Mouse (Mus musculus): ENCODE results near the gene Hfe2. TPM values are rescaled to one million over a fixed set of nuclear protein-coding genes. Genes with fewer than 3 reads are reported as not detected.

Gene Hfe2
- polyA plus RNA-seq, 1 experiment from 2014 or later: 0.37 TPM

DNA sequence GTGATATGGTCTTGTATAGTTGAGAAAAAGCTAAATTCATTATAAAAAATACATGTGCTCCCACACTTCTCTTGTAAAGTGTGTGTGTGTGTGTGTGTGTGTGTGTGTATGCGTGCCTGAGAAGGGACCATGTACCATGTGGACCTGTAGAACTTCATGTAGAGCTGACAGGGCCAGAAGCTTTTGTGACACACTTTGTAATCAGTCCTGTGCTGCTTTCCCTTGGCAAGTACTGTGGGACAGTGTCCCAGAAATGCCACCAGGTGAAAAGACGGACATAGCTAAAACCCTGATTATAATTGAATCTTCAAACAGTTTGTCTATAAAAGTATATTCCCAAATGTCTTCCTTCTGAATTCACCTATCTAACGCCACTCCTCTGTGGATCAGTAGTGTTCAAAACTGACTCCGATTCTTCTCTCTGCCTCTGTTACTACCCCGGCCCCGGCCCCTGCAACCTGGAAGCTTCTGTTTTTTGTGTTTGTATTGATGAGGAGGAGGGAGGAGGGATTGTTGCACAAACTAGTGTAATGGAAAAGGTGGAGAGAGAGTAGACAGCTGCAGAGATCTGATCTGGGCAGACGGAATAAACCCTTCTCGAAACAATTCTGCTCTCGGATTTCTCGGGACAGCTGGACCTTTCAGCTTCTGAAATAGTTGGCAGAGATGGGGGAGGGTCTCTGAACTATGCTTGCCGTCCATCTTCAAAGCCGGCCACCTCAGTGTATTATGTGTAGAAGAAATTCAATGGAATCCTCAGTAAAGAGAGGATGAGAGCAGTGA is 753 bp upstream of the Hfe2 start:
- no peak overlapping the region for H3K4me3 ChIP-seq (ENCODE audit: low read length)
- 62% methylated on average over 12 of the region's 12 CpGs for WGBS
- no peaks in the 10 kb centered on the region for H3K36me3 ChIP-seq (ENCODE audit: insufficient read depth, low read length)
- no peak for ATAC-seq (ENCODE audit: low FRiP score, low TSS enrichment)
- H3K4me1 ChIP-seq (ENCODE audit: insufficient read depth, low read length): peaks cover 5% of the 10 kb centered on the region; the same call in 1 of the 2 replicates
- H3K9ac ChIP-seq (replicated peaks; ENCODE audit: low read length): no peak overlapping the region
- H3K27ac ChIP-seq (ENCODE audit: low read length): no peak overlapping the region
- no peaks in the 10 kb centered on the region for H3K9me3 ChIP-seq (ENCODE audit: low read length)
- H3K4me2 ChIP-seq (replicated peaks; ENCODE audit: low read depth, low read length): no peak overlapping the region
- H3K27me3 ChIP-seq (ENCODE audit: insufficient read depth, low read length): peaks cover 36% of the 10 kb centered on the region

DNA sequence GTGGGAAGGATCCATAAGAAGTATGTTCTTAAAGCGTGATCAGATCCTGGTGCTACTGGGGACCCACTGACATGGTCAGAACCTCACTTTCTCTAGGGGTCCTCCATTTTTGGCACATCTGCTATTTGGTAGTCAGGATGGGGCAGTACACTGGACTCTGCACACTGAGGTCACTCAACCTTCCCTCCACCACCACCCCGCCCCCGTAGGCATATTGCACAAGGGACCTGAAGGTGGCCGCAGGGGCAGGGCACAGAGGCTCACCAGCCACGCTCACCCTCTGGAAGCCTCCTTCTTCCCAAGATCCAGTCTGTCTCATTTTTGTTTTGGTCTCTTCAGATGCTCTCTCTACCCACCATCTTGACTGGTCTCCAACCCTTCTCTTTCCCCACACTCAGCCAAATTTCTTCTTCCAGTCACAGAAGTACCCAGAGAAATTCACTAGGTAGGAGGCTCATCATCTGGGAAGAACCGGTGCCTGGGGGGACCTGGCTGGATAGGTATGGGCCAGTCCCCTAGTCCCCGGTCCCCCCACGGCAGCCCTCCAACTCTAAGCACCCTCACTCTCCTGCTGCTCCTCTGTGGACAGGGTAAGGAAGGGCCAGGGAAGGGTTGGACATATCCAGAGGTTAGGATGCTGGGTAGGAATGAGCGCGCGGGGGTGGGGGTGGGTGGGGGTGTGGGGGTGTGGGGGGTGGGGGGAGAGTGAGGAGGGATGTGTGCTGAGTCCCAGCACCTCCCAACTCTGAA is 1.2 kb downstream of the Hfe2 start:
- Histone ChIP-seq H3K4me3 (ENCODE audit: low read length) (no peak overlapping the region), H3K4me1 (ENCODE audit: insufficient read depth, low read length) (peaks cover 5% of the 10 kb centered on the region; the same call in 1 of the 2 replicates), H3K4me2 (replicated peaks; ENCODE audit: low read depth, low read length) (no peak overlapping the region; the same call in 1 of the 2 replicates), H3K9me3 (ENCODE audit: low read length) (no peaks in the 10 kb centered on the region), H3K27me3 (ENCODE audit: insufficient read depth, low read length) (peaks cover 40% of the 10 kb centered on the region), H3K27ac (ENCODE audit: low read length) (no peak overlapping the region), H3K9ac (replicated peaks; ENCODE audit: low read length) (no peak overlapping the region), H3K36me3 (ENCODE audit: insufficient read depth, low read length) (no peaks in the 10 kb centered on the region)
- ATAC-seq (ENCODE audit: low FRiP score, low TSS enrichment): 0 out of 2 replicates have a peak, but pooled peaks have one; percentile 49
- WGBS: 70% methylated on average over 11 of the region's 11 CpGs

DNA sequence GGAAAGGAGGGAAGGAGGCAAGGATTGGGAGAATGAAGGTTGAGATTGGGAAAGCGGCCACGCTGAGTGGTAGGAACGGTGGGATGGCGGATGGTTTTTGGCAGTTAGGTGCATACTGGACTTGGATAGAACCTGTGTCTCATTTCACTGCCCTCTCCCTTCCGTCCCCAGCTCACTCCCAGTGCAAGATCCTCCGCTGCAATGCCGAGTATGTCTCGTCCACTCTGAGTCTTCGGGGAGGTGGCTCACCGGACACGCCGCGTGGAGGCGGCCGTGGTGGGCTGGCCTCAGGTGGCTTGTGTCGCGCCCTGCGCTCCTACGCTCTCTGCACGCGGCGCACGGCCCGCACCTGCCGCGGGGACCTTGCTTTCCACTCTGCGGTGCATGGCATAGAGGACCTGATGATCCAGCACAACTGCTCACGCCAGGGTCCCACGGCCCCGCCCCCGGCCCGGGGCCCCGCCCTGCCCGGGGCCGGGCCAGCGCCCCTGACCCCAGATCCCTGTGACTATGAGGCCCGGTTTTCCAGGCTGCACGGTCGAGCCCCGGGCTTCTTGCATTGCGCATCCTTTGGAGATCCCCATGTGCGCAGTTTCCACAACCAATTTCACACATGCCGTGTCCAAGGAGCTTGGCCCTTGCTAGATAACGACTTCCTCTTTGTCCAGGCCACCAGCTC is 2.0 kb downstream of the Hfe2 start:
- Histone ChIP-seq H3K9ac (replicated peaks; ENCODE audit: low read length) (peak overlapping the region; percentile 58), H3K9me3 (ENCODE audit: low read length) (no peaks in the 10 kb centered on the region)
- ATAC-seq (ENCODE audit: low FRiP score, low TSS enrichment): peak; percentile 84

DNA sequence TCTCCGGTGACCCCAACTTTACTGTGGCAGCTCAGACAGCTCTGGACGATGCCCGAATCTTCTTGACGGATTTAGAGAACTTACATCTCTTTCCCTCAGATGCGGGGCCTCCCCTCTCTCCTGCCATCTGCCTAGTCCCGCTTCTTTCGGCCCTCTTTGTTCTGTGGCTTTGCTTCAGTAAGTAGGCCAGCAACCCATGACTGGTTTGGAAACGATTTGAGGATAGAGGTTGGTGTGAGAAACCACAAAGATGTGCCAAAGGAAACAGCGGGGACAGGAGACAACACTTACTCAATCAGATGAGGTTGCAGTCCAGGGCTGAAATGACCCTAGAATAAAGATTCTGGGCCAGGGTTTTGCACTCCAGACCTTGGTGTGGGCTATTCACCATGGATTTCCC is 3.5 kb downstream of the Hfe2 start:
- H3K9ac ChIP-seq (replicated peaks; ENCODE audit: low read length): no peak overlapping the region
- WGBS: 41% methylated on average over 9 of the region's 9 CpGs
- peaks cover 5% of the 10 kb centered on the region; the same call in 1 of the 2 replicates for H3K4me1 ChIP-seq (ENCODE audit: insufficient read depth, low read length)
- no peak for ATAC-seq (ENCODE audit: low FRiP score, low TSS enrichment)
- H3K36me3 ChIP-seq (ENCODE audit: insufficient read depth, low read length): no peaks in the 10 kb centered on the region
- peaks cover 40% of the 10 kb centered on the region for H3K27me3 ChIP-seq (ENCODE audit: insufficient read depth, low read length)
- H3K4me3 ChIP-seq (ENCODE audit: low read length): no peak overlapping the region
- H3K9me3 ChIP-seq (ENCODE audit: low read length): no peaks in the 10 kb centered on the region
- H3K27ac ChIP-seq (ENCODE audit: low read length): no peak overlapping the region
- no peak overlapping the region for H3K4me2 ChIP-seq (replicated peaks; ENCODE audit: low read depth, low read length)

More for the DNA sequence above, 2.0 kb downstream of the Hfe2 start:
- Histone ChIP-seq H3K27me3 (ENCODE audit: insufficient read depth, low read length) (peaks cover 40% of the 10 kb centered on the region), H3K27ac (ENCODE audit: low read length) (no peak overlapping the region), H3K4me1 (ENCODE audit: insufficient read depth, low read length) (peaks cover 5% of the 10 kb centered on the region; the same call in 1 of the 2 replicates), H3K4me2 (replicated peaks; ENCODE audit: low read depth, low read length) (peak overlapping the region; percentile 59), H3K4me3 (ENCODE audit: low read length) (peak overlapping the region; percentile 52), H3K36me3 (ENCODE audit: insufficient read depth, low read length) (no peaks in the 10 kb centered on the region)
- 3% methylated on average over 41 of the region's 44 CpGs for WGBS

DNA sequence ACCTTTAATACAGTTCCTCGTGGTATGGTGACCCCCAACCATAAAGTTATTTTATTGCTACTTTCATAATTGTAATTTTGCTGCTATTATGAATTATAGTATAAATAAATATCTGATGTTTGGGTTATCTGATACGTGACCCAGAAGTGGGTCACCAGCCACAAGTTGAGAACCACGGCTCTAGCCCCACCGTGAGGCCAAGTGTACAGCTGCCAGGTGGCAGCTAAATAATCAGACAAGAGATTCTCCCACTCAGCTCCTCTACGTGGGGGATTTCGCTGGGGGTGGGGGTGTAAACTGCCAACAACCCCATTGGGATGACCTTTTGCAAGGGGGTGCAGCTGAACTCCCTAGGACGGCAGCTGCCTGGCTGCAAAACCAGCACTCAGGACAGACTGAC is 7.1 kb downstream of the Hfe2 start:
- Histone ChIP-seq H3K27me3 (ENCODE audit: insufficient read depth, low read length) (peaks cover 24% of the 10 kb centered on the region), H3K4me3 (ENCODE audit: low read length) (no peak overlapping the region), H3K4me1 (ENCODE audit: insufficient read depth, low read length) (peaks cover 5% of the 10 kb centered on the region; the same call in 1 of the 2 replicates), H3K9me3 (ENCODE audit: low read length) (no peaks in the 10 kb centered on the region), H3K27ac (ENCODE audit: low read length) (no peak overlapping the region), H3K4me2 (replicated peaks; ENCODE audit: low read depth, low read length) (no peak overlapping the region), H3K36me3 (ENCODE audit: insufficient read depth, low read length) (no peaks in the 10 kb centered on the region), H3K9ac (replicated peaks; ENCODE audit: low read length) (no peak overlapping the region)
- WGBS: 48% methylated on average over 7 of the region's 7 CpGs
- ATAC-seq (ENCODE audit: low FRiP score, low TSS enrichment): no peak

DNA sequence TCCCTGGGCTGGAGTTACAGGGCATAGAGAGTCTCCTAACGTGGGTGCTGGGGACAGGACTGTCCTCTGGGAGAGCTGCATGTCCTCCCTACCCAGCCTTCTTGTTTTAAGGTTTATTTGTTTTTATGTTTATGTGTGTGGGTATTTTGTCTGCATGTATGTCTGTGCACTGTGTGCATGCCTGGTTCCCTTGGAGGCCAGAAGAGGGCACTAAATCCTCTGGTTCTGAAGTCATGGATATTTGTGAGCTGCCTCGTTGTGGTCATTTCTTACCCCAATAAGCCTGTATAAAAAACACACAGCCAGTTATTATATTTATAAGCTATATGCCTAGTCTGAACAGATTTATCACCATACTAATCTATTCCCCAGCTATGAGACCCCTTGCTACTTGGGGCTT is 9.3 kb downstream of the Hfe2 start:
- Histone ChIP-seq H3K4me2 (replicated peaks; ENCODE audit: low read depth, low read length) (no peak overlapping the region), H3K4me1 (ENCODE audit: insufficient read depth, low read length) (no peaks in the 10 kb centered on the region), H3K36me3 (ENCODE audit: insufficient read depth, low read length) (no peaks in the 10 kb centered on the region), H3K9me3 (ENCODE audit: low read length) (no peaks in the 10 kb centered on the region), H3K4me3 (ENCODE audit: low read length) (no peak overlapping the region), H3K27me3 (ENCODE audit: insufficient read depth, low read length) (peaks cover 3% of the 10 kb centered on the region), H3K9ac (replicated peaks; ENCODE audit: low read length) (no peak overlapping the region), H3K27ac (ENCODE audit: low read length) (no peak overlapping the region)
- 59% methylated on average over 2 of the region's 2 CpGs for WGBS
- no peak for ATAC-seq (ENCODE audit: low FRiP score, low TSS enrichment)

DNA sequence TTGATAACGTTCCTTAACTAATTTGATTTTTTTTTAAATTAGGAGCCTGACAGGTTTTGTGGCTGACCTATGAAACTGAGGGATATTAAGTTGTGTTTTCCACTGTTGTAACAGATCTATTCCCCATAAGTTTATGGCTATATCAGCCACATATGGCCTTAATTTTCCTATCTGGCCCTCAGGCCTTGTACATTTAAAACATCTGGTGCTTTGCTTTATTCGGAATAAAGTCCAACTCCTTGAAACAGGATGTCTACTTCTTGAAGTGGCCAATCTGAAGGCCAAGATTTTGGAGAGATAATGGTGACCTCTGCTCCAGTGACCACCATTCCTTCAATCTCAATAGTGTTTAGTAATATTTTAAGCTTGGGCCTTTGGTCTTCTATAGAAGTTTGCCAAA is 14.3 kb downstream of the Hfe2 start:
- Histone ChIP-seq H3K36me3 (ENCODE audit: insufficient read depth, low read length) (no peaks in the 10 kb centered on the region), H3K4me3 (ENCODE audit: low read length) (no peak overlapping the region), H3K4me1 (ENCODE audit: insufficient read depth, low read length) (no peaks in the 10 kb centered on the region), H3K9me3 (ENCODE audit: low read length) (no peaks in the 10 kb centered on the region), H3K9ac (replicated peaks; ENCODE audit: low read length) (no peak overlapping the region), H3K27me3 (ENCODE audit: insufficient read depth, low read length) (no peaks in the 10 kb centered on the region), H3K4me2 (replicated peaks; ENCODE audit: low read depth, low read length) (no peak overlapping the region), H3K27ac (ENCODE audit: low read length) (no peak overlapping the region)
- ATAC-seq (ENCODE audit: low FRiP score, low TSS enrichment): no peak
- 63% methylated on average over 2 of the region's 2 CpGs for WGBS

DNA sequence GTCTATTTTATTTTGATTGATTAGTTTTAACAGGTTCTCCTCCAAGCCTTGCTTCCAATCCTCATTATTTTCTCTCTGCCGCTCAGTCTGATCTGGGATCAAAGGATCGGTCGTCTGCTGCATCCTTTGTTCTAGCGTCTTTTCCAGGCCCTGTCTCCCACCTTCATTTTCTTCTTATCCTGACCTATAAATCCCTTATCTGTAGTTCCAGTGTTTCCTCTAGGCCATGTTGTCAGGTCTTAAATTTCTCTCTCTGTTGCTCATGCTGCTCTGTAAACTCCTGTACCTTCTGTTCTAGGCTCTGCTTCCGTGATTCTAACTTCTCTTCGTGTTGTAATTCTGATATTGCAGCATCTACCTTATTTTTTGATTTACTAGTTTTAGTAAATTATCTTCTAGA is 15.8 kb downstream of the Hfe2 start:
- Histone ChIP-seq H3K9me3 (ENCODE audit: low read length) (no peaks in the 10 kb centered on the region), H3K4me3 (ENCODE audit: low read length) (no peak overlapping the region), H3K27ac (ENCODE audit: low read length) (no peak overlapping the region), H3K4me2 (replicated peaks; ENCODE audit: low read depth, low read length) (no peak overlapping the region), H3K4me1 (ENCODE audit: insufficient read depth, low read length) (no peaks in the 10 kb centered on the region), H3K36me3 (ENCODE audit: insufficient read depth, low read length) (no peaks in the 10 kb centered on the region), H3K9ac (replicated peaks; ENCODE audit: low read length) (no peak overlapping the region), H3K27me3 (ENCODE audit: insufficient read depth, low read length) (no peaks in the 10 kb centered on the region)
- WGBS: 44% methylated on average over 6 of the region's 6 CpGs
- no peak for ATAC-seq (ENCODE audit: low FRiP score, low TSS enrichment)

DNA sequence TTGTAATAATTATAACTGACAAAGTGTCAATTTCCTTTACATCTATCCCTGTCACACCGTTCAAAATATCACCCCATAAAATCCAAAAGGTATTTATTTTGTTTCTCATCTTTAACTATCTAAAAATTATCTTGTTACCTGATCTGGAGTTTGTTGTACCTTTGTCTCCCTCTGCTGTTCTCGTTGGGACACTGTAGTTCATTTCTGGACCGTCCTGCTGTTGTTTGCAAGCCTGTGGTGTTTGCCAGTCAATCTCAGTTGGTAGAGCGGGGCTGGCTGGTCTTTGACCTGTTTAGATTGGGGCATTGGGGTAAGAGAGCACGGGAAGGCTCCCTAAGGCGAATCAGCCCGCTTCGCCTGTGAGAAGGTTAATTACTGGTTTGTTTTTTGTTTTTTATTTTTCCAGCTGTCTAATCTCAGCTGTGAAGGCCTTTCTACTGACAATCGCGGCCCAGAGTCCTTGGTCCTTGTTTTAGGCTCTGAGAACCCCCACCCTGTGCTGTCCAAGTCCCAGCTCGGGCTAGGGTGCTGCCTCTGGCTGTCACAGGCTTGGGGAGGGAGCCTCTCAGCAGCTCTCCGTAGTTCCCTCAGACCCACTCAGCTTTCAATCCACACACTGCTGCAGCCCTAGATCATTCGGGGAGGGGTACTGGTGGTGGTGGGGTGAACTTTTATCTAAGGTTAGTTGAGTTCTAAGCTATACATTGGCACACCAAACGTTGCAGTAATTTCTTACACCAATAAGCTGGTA is 16.5 kb downstream of the Hfe2 start:
- ATAC-seq (ENCODE audit: low FRiP score, low TSS enrichment): no peak
- no peak overlapping the region for H3K4me2 ChIP-seq (replicated peaks; ENCODE audit: low read depth, low read length)
- H3K9ac ChIP-seq (replicated peaks; ENCODE audit: low read length): no peak overlapping the region
- H3K4me1 ChIP-seq (ENCODE audit: insufficient read depth, low read length): no peaks in the 10 kb centered on the region
- no peak overlapping the region for H3K4me3 ChIP-seq (ENCODE audit: low read length)
- H3K9me3 ChIP-seq (ENCODE audit: low read length): no peaks in the 10 kb centered on the region
- no peak overlapping the region for H3K27ac ChIP-seq (ENCODE audit: low read length)
- WGBS: 21% methylated on average over 14 of the region's 14 CpGs
- H3K27me3 ChIP-seq (ENCODE audit: insufficient read depth, low read length): no peaks in the 10 kb centered on the region
- no peaks in the 10 kb centered on the region for H3K36me3 ChIP-seq (ENCODE audit: insufficient read depth, low read length)

All from kidney, embryonic 16.5 days (tissue).